Mouse (Mus musculus): ENCODE data around the gene Mcm3ap. TPM values are rescaled to one million over a fixed set of nuclear protein-coding genes. Genes with fewer than 3 reads are reported as not detected.

Gene Mcm3ap
- total and polyA plus RNA-seq, 3 experiments = 26.4 to 47.8 (median 34.2) TPM

DNA sequence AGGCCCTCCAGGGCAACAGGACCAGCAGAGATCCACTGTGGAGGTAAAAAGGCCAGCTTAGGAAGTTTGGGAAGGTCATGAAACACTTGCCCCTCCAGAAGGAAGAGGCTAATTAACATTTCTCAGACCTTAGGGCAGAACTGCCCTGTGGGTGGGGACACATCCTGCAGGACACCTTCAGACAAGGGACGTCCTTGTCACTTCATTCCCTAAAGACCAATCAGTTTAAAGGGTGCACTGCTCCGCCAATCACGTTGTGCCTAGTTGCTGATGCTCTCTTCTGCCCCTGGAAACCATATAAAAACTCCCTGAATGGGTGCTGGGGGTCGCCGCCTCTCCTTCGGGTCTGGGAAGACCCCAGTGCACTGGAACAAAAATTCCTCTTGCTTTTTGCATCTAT, 6.0 kb upstream of the Mcm3ap start:
- in situ Hi-C loops (cut with MboI; ENCODE audit: low pct_ligation_motif_present, low pct_unique_long_range_greater_than_20kb, low sequenced_read_pairs) (loop anchor here (5.0 kb wide), 1 partner anchor 270 kb away; no protein-coding TSS in a partner anchor), dilution Hi-C loops (cut with MboI; ENCODE audit: extremely low pct_ligation_motif_present, extremely low pct_unique_long_range_greater_than_20kb, low sequenced_read_pairs) (no loop called here)
- Histone ChIP-seq H3K9ac (ENCODE audit: insufficient read depth, low read depth) (no peak overlapping the region), H3K79me2 (replicated peaks; ENCODE audit: control insufficient read depth, extremely low read depth, insufficient read depth, poor library complexity, severe bottlenecking) (no peaks in the 10 kb centered on the region), H3K36me3 (replicated peaks in 1 of 2; ENCODE audit: control insufficient read depth in 1 of 2, insufficient read depth in 1 of 2, low read length in 1 of 2) (peaks cover 0 to 52% of the 10 kb centered on the region in 2 experiments), H3K4me3 (replicated peaks in 1 of 3; ENCODE audit: low read depth in 2 of 3, low read length in 2 of 3, poor library complexity in 1 of 3) (no peak overlapping the region), H3K27ac (ENCODE audit: insufficient read depth, low read depth) (no peak overlapping the region), H3K9me3 (replicated peaks; ENCODE audit: low read length) (peaks cover 14% of the 10 kb centered on the region), H3K4me1 (ENCODE audit: control insufficient read depth in 1 of 2, insufficient read depth in 2 of 2) (peaks cover 0 to 4% of the 10 kb centered on the region in 2 experiments; a peak in 2 of 4 replicates), H3K4me2 (ENCODE audit: insufficient read depth, low read depth, poor library complexity, severe bottlenecking) (no peak overlapping the region), H3K27me3 (replicated peaks) (no peaks in the 10 kb centered on the region)
- TF ChIP-seq MYC (IDR thresholded peaks at IDR 0.05; ENCODE audit: low read depth, low read length) = no peak
- TF ChIP-seq POLR2AphosphoS2 (IDR thresholded peaks at IDR 0.05; ENCODE audit: low read depth, low read length) = no peak
- TF ChIP-seq RAD21 (IDR thresholded peaks at IDR 0.05; ENCODE audit: low read depth, low read length) = no peak
- no peak for TF ChIP-seq KAT2A (IDR thresholded peaks at IDR 0.05; ENCODE audit: insufficient replicate concordance, low read length)
- no peak for TF ChIP-seq SIN3A (IDR thresholded peaks at IDR 0.05; ENCODE audit: low read length)
- TF ChIP-seq JUN (IDR thresholded peaks at IDR 0.05; ENCODE audit: insufficient read depth, low read depth, low read length) = no peak
- TF ChIP-seq MAZ (IDR thresholded peaks at IDR 0.05; ENCODE audit: low read depth, low read length) = no peak
- no peak for TF ChIP-seq PAX5 (IDR thresholded peaks at IDR 0.05; ENCODE audit: low read length)
- no peak for TF ChIP-seq ZC3H11A (IDR thresholded peaks at IDR 0.05; ENCODE audit: low read depth, low read length)
- TF ChIP-seq ZKSCAN1 (IDR thresholded peaks at IDR 0.05; ENCODE audit: borderline replicate concordance, low read depth, low read length) = no peak
- no peak for TF ChIP-seq POLR2A (IDR thresholded peaks at IDR 0.05; ENCODE audit: low read depth, low read length)
- TF ChIP-seq CHD2 (IDR thresholded peaks at IDR 0.05; ENCODE audit: low read length) = no peak
- no peak for DNase-seq (ENCODE audit: extremely low read depth)

DNA sequence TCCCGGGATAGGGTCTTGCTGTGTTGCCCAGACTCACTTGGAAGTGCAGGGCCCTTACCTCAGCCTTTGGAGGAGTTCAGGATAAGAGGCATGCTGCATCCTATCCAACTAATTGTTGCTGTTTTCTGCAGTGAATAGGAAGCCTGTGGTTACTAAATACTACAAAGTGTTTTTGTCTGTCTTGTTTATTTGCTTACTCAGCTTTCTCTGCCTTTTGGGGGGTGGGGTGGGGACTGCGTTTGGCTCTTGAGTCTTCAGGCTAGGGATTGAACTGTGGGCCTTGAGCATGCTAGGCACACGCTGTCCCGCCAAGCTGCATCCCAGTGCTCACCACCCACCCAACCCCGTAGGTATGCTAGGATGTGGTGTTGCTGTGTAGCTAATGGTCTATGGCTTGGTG, 5.0 kb downstream of the Mcm3ap start:
- H3K4me3 ChIP-seq (replicated peaks in 1 of 3; ENCODE audit: low read depth in 2 of 3, low read length in 2 of 3, poor library complexity in 1 of 3) = no peak overlapping the region
- no peak for DNase-seq (ENCODE audit: extremely low read depth)
- H3K36me3 ChIP-seq (replicated peaks in 1 of 2; ENCODE audit: control insufficient read depth in 1 of 2, insufficient read depth in 1 of 2, low read length in 1 of 2) = peaks cover 60 to 81% of the 10 kb centered on the region in 2 experiments
- no peaks in the 10 kb centered on the region for H3K27me3 ChIP-seq (replicated peaks)
- H3K79me2 ChIP-seq (replicated peaks; ENCODE audit: control insufficient read depth, extremely low read depth, insufficient read depth, poor library complexity, severe bottlenecking) = peaks cover 18% of the 10 kb centered on the region
- dilution Hi-C loops (cut with MboI; ENCODE audit: extremely low pct_ligation_motif_present, extremely low pct_unique_long_range_greater_than_20kb, low sequenced_read_pairs) (no loop called here), in situ Hi-C loops (cut with MboI; ENCODE audit: low pct_ligation_motif_present, low pct_unique_long_range_greater_than_20kb, low sequenced_read_pairs) (loop anchor here (10.0 kb wide), 1 partner anchor 61 kb away; the partner anchor contains the start of gene Lss)
- no peak overlapping the region for H3K27ac ChIP-seq (ENCODE audit: insufficient read depth, low read depth)
- TF ChIP-seq MAFK (IDR thresholded peaks at IDR 0.05; ENCODE audit: insufficient replicate concordance, low read length) (peak; percentile 57; the same call in 1 of the 2 replicates), UBTF (IDR thresholded peaks at IDR 0.05; ENCODE audit: low read depth, low read length) (no peak)
- no peaks in the 10 kb centered on the region for H3K9me3 ChIP-seq (replicated peaks; ENCODE audit: low read length)
- no peak overlapping the region for H3K4me2 ChIP-seq (ENCODE audit: insufficient read depth, low read depth, poor library complexity, severe bottlenecking)
- peaks cover 0 to 23% of the 10 kb centered on the region in 2 experiments; a peak in 2 of 4 replicates for H3K4me1 ChIP-seq (ENCODE audit: control insufficient read depth in 1 of 2, insufficient read depth in 2 of 2)
- no peak overlapping the region for H3K9ac ChIP-seq (ENCODE audit: insufficient read depth, low read depth)

DNA sequence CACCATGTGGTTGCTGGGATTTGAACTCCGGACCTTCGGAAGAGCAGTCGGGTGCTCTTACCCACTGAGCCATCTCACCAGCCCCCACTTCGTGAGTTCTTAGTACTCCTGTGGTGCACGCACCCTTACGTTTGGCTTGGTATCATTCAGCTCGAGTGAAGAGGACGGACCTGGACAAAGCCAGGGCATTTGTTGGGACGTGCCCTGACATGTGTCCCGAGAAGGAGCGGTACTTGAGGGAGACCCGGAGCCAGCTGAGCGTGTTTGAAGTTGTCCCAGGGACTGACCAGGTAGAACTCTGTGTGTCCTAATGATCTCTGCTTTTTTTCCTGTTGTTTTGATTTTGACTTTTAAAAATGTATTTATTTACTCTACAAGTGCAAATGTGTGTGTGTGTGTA, 12.1 kb downstream of the Mcm3ap start:
- Histone ChIP-seq H3K27ac (ENCODE audit: insufficient read depth, low read depth) (no peak overlapping the region), H3K4me1 (ENCODE audit: control insufficient read depth in 1 of 2, insufficient read depth in 2 of 2) (peaks cover 4% of the 10 kb centered on the region in 2 experiments; a peak in 3 of 4 replicates), H3K27me3 (replicated peaks) (no peaks in the 10 kb centered on the region), H3K4me3 (replicated peaks in 1 of 3; ENCODE audit: low read depth in 2 of 3, low read length in 2 of 3, poor library complexity in 1 of 3) (no peak overlapping the region), H3K79me2 (replicated peaks; ENCODE audit: control insufficient read depth, extremely low read depth, insufficient read depth, poor library complexity, severe bottlenecking) (no peaks in the 10 kb centered on the region), H3K9me3 (replicated peaks; ENCODE audit: low read length) (no peaks in the 10 kb centered on the region), H3K4me2 (ENCODE audit: insufficient read depth, low read depth, poor library complexity, severe bottlenecking) (no peak overlapping the region), H3K36me3 (replicated peaks in 1 of 2; ENCODE audit: control insufficient read depth in 1 of 2, insufficient read depth in 1 of 2, low read length in 1 of 2) (peaks cover 78 to 95% of the 10 kb centered on the region in 2 experiments), H3K9ac (ENCODE audit: insufficient read depth, low read depth) (no peak overlapping the region)
- no peak for TF ChIP-seq MXI1 (IDR thresholded peaks at IDR 0.05; ENCODE audit: low read depth, low read length)
- TF ChIP-seq MAFK (IDR thresholded peaks at IDR 0.05; ENCODE audit: insufficient replicate concordance, low read length) = no peak
- DNase-seq (ENCODE audit: extremely low read depth) = no peak
- dilution Hi-C loops (cut with MboI; ENCODE audit: extremely low pct_ligation_motif_present, extremely low pct_unique_long_range_greater_than_20kb, low sequenced_read_pairs) (no loop called here), in situ Hi-C loops (cut with MboI; ENCODE audit: low pct_ligation_motif_present, low pct_unique_long_range_greater_than_20kb, low sequenced_read_pairs) (no loop called here)
